Mouse (Mus musculus) T-cell, adult 2 months (primary cell): ENCODE data around the gene Nkx1-1.

Source experiments
- DNase-seq: peaks from one replicate; pipeline ENCODE4 v3.0.0; 2022; ENCODE audit warnings: low spot score

Nkx1-1 gene

DNA sequence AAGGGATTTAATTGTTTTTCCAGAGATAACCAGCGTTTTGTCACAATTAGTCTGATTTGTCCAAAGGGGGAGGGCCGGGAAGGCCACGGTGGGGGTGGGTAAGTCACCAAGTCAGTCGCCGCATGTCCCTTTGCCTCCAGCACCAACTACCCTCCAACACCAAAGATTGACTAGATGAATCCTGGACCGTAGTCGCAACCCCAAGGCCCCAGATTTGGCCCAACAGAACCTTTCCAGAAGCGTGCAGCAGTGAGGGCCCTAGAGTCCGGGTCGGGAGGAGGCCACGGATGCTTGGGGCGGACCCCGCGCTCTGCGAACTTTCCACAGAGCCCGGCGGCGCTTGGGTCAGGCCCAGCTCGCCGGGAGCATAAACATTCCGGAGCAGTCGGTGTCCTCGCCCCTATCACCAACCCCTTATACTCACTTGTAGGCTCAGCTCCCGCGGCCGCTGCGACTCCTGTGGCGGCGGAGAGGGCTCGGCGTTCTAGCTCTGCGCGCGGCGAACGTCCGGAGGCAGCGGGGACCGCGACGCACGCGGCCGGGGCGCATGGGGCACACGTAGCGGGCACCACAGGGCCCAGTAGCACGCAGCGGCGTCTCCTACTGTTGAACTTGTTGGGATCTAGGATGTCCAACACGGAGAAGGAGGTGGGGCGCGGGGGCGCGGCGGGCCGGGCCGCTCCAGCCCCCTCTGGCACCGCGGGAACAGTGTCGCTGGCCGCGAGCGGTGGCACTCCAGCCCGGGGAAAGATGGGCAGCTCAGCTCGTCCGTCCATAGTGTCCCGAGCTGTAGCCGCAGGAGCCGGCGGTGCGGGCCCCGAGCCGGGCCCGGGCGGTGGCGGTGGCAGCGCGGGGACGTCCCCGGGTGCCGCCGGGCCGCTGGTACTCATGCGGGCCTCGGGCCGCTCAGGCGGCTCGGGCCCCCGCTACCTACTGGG is at the start of gene Nkx1-1:
TSS of gene Nkx1-1 (minus strand) at position 776 of the 938 bp plus-strand sequence.
- DNase-seq, result no peak

DNA sequence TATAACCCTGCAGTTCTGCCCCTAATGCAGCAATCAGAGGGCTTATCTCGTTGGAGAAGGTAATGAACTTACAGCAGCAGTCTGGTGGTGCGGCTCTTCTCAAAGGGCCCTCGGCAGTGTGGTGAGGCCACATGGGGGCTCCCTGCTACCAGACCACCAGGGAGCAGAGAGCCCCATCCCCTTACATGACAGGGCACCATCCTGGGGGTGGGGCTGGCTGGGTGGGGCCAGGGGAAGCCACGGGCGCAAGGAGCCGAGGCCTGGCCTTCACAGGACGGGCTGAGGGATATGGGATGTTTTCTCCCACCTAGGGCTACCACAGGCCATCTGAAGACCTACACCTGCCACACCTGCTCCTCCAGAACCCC is 47.5 kb upstream of the Nkx1-1 start:
- no peak for DNase-seq

DNA sequence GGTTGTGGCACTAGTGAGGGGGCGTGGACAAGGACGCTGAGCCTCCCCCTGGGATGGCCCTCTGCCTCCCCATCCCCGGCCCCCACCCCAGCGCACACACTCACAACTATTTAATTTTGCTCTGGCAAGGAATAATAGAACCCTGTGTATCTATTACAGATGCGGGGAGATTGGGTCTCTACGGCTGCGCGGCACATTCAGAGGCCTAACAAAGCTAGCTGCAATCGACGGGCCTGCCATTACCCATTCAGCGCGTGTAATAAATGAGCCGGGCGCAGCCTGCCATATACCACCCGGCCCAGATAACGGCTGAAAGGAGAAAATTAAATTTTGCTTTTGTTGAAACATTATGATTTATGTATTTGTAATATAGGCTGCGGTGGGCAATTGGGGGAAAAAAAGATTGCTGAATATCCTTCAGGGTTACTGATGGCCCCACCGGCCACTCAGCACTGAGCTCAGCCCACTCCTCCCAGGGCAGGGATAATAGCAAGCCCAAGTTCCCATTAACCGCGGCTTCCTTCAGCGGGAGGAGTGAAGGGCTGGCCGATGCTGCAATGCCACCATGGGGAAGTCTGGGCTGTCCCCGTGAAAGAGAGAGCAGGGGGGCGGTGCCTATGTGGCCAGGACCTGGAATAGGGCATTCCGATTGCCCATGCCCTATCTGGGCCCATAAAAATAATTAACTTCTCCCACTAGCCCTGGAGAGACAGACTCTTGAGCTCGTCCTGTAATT is 47.0 kb upstream of the Nkx1-1 start:
- DNase-seq, result no peak

GRCm38 (mm10) chr5:33465464-33465863 is 31.7 kb upstream of the Nkx1-1 start:
- no peak for DNase-seq

- DNase-seq, result no peak
Measured at GRCm38 (mm10) chr5:33464390-33464789, 30.6 kb upstream of the Nkx1-1 start.

DNA sequence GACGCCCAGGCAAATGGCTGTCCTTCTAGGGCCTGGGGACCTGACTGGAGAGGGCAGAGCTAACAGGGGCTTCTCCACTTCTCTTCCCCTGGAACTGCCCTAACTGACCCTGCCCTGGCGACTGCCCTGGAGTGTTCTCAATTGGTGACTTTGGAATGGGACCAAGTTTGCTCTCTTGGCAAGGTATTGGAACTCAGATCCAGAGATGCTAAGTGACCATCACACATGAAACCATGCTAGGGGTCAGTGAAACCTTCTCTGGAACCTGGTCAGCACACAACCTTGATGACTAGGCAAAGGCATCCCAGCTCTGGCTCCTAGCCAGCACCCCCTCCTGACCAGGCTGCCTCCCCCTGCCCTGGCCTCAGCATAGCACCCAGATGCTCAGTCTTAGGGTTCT is 25.3 kb upstream of the Nkx1-1 start:
- no peak for DNase-seq

DNA sequence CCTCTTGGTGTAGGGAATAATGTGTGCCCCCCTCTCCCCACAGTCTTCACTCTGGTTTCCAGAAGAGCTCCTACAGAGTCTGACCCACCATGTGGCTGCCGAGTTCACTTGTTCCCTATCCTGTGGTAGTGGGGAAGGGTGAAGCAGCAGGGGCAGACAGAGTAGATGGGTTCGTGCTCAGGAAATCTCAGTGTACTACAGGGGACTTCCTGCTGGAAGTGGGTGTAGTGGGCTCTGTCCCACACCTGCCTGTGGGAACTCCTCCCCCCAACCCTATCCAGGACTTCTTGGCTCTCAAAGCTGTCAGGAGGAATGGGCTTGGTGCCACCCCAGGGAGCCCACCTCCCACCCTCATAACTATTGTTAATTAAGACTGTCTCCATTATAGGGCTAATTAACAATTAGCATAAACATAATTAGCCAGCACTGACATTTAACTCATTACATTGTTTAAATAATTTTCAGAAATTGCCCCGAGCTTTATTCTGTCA is 24.4 kb upstream of the Nkx1-1 start:
- DNase-seq, result no peak

- no peak for DNase-seq
Measured at GRCm38 (mm10) chr5:33455737-33456136, 22.0 kb upstream of the Nkx1-1 start.

- DNase-seq, result no peak
Measured at GRCm38 (mm10) chr5:33443794-33444193, 10.0 kb upstream of the Nkx1-1 start.

- peak; percentile 45 for DNase-seq
Measured at GRCm38 (mm10) chr5:33442927-33443710, 9.3 kb upstream of the Nkx1-1 start.

DNA sequence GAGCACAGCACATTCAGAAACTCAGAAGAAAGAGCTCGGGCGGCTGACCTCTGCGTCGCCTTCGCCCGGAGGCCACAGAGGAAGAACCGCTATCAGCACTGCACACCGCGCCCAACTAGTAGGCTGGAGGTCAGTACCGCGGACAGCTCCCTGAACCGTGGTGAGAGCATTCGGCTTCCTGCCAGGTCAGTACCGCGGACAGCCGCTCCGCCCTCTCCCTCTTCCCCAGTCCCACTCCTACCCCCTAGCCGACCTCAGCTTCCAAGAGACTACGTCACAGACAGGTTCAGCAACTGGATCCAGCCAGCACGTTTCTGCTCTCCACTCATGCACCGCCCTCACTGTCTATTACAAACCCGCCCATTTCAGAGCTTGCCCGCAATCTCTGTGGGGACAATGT is 4.4 kb upstream of the Nkx1-1 start:
- DNase-seq, result peak; percentile 52

DNA sequence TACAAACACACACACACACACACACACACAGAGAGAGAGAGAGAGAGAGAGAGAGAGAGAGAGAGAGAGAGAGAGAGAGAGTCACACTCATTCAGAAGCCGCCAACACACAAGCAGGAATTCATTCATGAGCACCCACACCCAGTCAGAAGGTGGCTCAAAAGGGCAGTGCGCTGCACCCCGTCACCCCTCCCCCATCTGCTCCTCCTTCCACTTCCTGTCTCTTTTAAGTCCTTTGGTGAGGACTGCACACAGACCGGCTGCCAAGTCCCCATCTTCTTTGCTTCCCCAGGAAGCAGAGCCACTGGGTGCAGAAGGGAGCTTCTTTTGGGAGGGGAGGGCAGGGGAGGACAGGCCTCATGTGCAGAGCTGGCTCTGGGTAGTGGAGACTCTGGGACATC is 2.2 kb upstream of the Nkx1-1 start:
- DNase-seq, result peak; percentile 54

DNA sequence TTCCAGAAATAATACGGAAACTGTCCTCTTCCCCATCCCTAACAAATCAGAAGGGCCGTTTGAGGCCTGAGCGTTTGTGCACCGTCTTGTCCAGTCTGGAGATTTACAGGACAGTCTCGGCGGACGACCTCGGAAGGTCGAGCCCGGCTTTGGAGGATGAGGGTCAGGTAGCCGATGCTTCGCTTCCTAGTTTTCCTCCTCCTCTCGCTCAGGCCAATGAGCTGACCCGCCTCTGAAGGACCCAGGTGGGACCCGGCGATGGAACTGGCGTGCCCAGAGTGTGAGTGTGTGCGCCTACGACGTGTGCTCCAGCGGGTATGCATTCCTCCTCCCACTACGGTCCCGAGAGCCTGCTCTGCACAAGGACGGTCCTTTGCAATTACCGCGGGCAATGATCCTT is 1.4 kb upstream of the Nkx1-1 start:
- no peak for DNase-seq

DNA sequence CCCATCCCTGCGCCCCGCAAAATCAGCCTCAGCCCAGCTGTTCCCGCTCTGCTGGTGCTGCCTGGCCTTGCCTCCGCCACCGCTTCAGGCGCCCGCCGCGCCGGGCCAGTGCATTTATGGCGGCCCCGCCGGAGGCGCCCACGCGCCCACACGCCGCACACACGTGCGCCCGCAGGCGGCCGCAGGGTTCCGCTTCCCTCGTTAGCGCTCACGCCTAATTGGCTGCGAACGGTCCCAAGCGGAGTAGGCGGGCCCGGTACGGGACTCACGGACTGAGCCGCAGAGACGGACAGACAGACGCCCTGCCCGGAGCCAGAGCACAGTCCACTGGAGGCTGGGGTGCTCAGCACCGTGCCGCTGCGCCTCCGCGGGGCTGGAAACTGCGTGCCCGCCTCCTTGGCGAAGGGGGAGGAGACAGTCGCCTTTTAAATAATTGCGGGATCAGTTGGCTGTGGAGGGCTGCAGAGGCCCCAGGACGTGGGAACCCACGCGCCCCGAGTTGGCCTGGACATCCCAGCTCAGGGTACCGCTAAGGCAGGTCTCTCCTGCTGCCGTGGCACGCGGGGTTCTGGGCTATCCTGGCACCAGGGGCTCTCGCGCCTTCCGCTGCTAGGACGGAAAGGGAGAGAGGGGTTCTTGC is 485 bp upstream of the Nkx1-1 start:
- DNase-seq, result no peak

GRCm38 (mm10) chr5:33432057-33432935 is 1.5 kb downstream of the Nkx1-1 start:
- no peak for DNase-seq

DNA sequence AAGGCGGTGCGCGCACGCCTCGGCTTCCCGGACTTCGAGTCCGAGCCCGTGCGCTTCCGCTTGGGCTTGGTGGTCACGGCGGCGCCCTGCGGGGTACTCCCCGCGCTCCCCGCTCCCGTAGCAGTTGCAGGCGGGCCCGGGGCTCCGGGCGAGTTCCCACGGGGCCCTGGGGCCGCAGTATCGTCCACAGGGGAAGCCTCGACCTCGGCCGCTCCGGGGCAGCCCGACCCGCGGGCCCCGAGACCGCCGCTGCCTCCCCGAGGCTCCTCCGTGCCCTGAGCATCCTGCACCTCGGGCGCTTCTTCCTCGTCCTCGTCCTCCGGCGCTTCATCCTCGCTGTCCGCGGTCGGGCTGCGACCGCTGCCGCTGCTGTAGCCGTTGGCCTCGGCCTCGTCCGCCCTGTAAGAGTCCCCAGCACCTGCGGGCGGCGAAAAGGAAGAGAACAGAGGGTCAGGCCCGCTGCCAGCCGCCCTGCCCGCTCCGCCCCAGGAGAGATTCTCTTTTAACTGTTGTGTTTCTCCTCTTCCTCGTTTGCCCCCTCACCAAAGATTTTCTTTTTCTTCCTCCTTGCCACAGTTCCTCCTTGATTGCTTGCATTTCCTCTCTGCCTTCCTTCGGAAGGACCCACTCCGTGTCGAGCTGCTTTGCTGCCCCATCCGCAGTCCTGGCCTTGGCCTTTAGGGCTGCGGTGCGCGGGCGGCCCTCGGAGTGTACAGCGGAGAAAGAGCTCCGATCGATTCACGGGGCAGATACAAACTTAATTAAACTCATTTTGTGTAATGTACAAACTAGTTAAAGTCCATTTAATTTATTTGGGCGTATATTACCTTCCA is 2.4 kb downstream of the Nkx1-1 start:
- DNase-seq, result no peak

DNA sequence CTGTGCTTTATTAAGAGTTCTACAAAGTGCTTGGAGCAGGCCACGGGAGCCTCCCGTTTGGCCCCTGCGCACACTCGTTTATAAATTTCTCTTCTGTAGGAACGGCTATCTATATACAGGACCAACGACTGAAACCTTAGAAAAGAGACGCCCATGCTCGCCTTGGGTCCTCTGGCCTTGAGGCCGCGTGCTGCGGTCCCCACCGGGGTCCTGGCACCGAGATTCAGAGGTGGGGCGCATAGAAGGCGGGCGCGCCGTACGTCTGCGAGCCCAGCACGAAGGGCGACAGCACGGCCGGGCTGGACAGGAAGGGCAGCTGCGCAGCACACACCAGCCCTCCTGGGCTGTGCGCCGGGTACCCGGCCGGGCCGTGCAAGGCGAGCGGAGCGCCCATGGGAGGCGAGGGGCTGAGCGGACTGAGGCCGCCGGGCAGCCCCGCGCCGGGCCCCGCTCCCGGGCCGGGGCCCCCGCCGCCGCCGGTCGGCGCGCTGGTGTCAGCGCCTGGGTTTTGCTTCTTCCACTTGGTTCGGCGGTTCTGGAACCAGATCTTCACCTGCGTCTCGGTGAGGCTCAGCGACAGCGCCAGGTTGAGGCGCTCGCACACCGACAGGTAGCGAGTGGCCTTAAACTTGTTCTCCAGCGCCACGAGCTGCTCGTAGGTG is 3.1 kb downstream of the Nkx1-1 start:
- no peak for DNase-seq

DNA sequence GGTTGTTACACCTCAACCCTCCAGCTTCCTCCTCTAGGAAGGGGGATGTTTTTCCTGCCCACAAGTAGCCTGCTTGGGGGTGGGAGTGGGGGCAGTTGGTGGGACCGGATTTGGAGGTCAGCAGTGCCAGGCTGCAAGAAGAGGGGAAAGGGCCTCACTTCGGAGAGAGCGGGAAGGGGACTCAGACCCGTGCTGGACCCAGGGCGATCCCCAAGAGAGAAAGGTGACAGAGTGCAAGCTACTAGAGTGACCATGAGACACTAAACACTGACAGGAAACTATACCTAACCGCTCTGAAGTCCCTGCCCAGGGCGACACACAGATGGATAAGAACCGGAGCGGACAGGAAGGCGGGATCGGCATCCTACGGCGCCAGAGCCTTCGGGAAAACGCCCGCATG is 3.7 kb downstream of the Nkx1-1 start:
- DNase-seq, result no peak

GRCm38 (mm10) chr5:33427461-33427860 is 6.3 kb downstream of the Nkx1-1 start:
- DNase-seq, result no peak
